Mouse (Mus musculus) left cerebral cortex, postnatal 4 days (tissue): ENCODE results near the gene Ppp4c. TPM values are rescaled to one million over a fixed set of nuclear protein-coding genes. Genes with fewer than 3 reads are reported as not detected.

ENCODE experiments used
- DNase-seq: peaks from one replicate; pipeline ENCODE4 v3.0.0-alpha.2; 2022
- intact Hi-C: fragments of 180-260 bp; cut with DNase I; formaldehyde crosslinking; loops from one replicate; pipeline ENCODE4 v1.15.1; 2025
- total RNA-seq, 2 experiments: library from RNA; stranded (reverse); gene quantifications; 2 replicates each; pipeline ENCODE4 v1.2.3; 2021

The Ppp4c gene
- total RNA-seq, result 10 to 100 TPM; 71.1 to 79.7 TPM

DNA sequence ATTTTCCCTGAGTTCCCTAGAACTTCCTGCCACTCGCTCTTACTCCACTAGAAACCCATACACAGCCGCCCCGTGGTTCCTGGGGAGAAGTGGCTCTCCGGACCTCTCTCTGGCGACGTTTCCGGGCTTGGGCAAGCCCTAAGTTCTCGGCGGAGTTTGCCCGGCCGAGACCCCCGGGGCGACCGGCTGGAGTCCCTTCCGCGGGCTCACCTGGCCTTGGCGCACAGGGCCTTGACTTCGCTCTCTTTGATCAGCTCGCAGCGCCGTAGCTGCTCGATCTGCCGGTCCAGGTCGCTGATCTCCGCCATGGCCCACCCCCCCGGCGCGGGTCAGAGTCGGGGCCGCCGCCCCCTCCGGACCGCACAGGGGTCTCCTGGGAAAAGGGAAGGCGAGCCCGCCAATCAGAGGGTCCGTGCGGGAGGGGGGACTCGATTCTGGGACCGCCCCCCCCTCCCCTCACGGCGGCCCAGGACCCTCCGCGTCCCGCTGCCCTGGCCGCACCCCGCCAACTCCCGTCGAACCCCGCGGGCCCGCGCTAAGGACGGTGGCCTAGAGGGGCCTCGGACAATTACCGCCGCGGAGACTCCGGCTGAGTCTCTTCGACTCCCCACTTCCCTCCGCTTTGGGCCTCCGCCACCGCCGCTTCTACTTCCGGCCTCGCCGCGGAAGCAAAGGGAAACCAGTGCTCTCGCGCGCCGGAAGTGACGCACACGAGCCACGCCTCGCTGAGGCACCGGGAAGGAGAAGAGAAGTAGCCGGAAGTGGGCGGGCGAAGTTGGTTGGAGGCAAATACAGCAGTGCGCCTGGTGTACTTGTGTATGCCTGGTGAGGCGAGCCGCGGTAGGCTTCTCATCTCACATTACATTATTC is at the start of gene Ppp4c:
Ppp4c (minus strand) TSS at position 646 of the 870 bp plus-strand sequence.
- intact Hi-C loops, result no loop called here

GRCm38 (mm10) chr7:126833294-126833693 is 41.0 kb upstream of the Ppp4c start:
- intact Hi-C loops, result no loop called here
- no peak for DNase-seq

More for the DNA sequence above, at the start of gene Ppp4c:
- peak; percentile 98 for DNase-seq

- DNase-seq, result peak; percentile 83
- intact Hi-C loops, result no loop called here
Measured at GRCm38 (mm10) chr7:126832036-126832598, 39.8 kb upstream of the Ppp4c start.

DNA sequence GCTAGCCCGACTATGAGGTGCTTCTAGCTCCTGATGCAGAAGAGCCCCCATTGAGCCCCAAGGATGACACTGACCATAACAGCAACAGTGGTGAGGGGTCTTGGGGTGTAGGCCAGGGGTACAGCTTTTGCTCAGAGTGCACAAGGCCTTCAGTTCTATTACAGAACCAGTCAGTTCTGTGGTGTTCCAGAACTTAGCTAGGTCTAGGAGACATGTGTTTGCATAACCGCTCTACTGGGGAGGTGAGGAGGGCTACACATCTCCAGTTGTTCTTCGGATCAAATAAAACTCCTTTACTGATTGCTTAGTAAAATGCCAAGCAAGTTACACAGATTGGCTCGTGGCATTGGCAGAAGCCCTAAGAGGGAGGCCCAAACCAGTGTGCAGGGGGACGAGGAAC is 39.2 kb upstream of the Ppp4c start, which contains the start of gene 4930451I11Rik:
4930451I11Rik (minus strand) TSS at position 101 of the 400 bp plus-strand sequence.
- intact Hi-C loops, result no loop called here
- no peak for DNase-seq

GRCm38 (mm10) chr7:126825952-126826351 is 33.7 kb upstream of the Ppp4c start:
- intact Hi-C loops, result loop anchor here (5.0 kb wide), 1 partner anchor 286 kb away; no protein-coding TSS in a partner anchor

GRCm38 (mm10) chr7:126825403-126825802 is 33.1 kb upstream of the Ppp4c start:
- intact Hi-C loops, result loop anchor here (5.0 kb wide), 1 partner anchor 287 kb away; no protein-coding TSS in a partner anchor
- DNase-seq, result no peak

More at GRCm38 (mm10) chr7:126825952-126826351, 33.7 kb upstream of the Ppp4c start:
- DNase-seq, result no peak

- intact Hi-C loops, result loop anchor here (5.0 kb wide), 1 partner anchor 148 kb away; no protein-coding TSS in a partner anchor
- DNase-seq, result no peak
Measured at GRCm38 (mm10) chr7:126823940-126824339, 31.6 kb upstream of the Ppp4c start.

DNA sequence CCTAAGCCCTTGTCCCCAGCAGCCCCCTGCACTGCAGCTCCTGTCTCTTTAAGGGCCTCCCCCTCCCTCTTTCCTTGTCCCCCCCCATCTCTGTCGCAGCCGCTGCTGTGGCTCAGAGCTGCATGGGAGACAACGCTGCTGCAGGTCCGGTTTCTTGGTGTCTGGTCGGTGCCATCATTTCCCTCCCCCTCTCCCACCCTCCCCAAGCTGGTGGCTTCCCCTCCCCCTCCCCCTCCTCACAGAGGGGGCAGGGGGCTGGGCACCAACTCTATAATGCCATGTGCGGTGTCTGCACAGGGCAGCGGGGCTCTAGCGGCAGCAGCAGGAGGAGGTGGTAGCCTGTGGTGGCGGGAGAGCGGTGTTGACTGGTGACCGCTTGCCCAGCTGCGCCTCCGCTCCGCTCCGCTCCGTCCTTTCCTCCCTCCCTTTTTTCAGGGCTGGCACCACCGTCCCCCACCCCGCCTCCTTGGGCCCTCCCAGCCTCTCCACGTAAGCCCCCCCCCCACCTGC is 31.0 kb upstream of the Ppp4c start:
- intact Hi-C loops, result loop anchor here (5.0 kb wide), 1 partner anchor 149 kb away; no protein-coding TSS in a partner anchor
- peak; percentile 81 for DNase-seq

DNA sequence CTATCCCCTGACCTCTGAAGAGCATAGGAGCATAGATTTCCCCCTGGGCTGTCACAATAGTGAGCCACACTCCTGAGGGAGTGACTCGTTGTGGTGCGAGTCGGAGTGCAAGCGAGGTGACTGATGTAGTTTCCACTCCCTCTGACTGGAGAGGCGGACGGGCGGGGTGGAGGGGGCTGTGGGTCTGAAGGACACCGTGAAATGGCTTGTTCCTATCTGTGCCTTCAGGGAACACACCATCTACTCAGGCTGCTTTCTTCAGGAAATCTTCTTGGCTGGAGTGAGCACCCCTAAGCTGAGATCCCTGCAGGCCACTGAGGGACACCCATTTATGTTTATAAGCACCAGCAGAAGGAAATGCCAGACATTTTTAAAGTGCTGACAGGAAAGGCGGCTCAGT is 30.4 kb upstream of the Ppp4c start:
- no peak for DNase-seq
- intact Hi-C loops, result loop anchor here (5.0 kb wide), 1 partner anchor 150 kb away; no protein-coding TSS in a partner anchor

- intact Hi-C loops, result loop anchor here (5.0 kb wide), 1 partner anchor 150 kb away; no protein-coding TSS in a partner anchor
- peak; percentile 86 for DNase-seq
Measured at GRCm38 (mm10) chr7:126821835-126822511, 29.7 kb upstream of the Ppp4c start.

GRCm38 (mm10) chr7:126818818-126819217 is 26.5 kb upstream of the Ppp4c start:
- DNase-seq, result no peak
- intact Hi-C loops, result no loop called here

- intact Hi-C loops, result no loop called here
- no peak for DNase-seq
Measured at GRCm38 (mm10) chr7:126817595-126817994, 25.3 kb upstream of the Ppp4c start.

DNA sequence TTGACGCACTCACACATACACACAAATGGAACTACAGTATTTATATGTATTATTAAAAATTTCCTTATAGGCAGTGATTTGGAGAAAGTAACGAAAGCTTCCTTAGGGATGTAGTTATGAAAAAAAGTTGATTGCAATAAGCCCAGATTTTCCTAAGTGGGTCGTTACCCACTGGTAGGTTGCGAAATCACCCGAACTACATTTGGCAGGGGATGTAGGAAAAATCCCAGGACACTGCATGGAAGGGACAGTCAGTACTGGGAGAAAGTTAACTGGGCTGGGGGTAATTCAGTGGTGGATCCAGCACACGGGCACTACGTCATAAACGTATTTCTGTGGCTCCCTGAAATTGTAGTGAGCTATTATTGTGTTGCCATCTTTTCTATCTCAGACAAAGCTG is 24.2 kb upstream of the Ppp4c start:
- intact Hi-C loops, result no loop called here
- no peak for DNase-seq

GRCm38 (mm10) chr7:126815726-126816222 is 23.5 kb upstream of the Ppp4c start:
- DNase-seq, result no peak
- intact Hi-C loops, result no loop called here

GRCm38 (mm10) chr7:126809723-126810369 is 17.6 kb upstream of the Ppp4c start:
- DNase-seq, result no peak
- intact Hi-C loops, result no loop called here

DNA sequence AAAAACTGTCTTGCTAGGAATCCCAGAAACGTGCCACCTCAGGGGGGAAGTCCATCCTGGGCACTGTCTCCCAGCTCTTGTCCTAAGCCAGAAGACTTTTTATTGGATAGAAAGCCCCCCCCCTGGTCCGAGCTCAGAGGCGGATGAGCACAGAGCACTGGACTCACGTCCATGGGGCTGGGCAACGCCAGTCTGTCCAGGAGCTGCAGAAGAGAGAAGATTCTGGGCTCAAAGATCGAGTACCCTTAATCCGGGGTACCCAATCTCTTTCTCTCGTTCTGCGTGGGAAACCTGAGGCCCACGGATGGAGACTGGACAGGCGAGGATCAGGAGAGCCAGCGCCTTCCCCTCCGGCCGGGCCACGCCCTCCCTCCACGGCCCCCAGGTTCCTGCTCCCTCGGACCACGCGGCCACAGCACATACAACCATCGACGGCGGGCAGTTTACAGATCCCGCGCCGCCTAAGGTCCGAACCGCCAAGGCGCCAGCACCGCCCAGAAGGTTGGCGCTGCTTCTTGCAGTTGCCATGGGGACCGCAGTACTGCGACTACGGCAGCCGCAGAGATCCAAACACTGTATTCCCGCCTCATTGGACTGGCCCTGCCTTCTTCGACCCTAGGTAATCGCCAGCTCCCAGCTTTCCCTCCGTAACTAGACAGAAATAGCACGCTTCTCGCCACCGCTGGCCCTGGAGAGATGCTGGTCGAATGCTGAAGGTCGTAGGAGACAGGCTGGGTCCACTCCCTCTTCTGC is 16.6 kb upstream of the Ppp4c start:
- intact Hi-C loops, result no loop called here
- DNase-seq, result peak; percentile 90

- no peak for DNase-seq
- intact Hi-C loops, result no loop called here
Measured at GRCm38 (mm10) chr7:126807405-126807804, 15.1 kb upstream of the Ppp4c start.

- DNase-seq, result no peak
- intact Hi-C loops, result no loop called here
Measured at GRCm38 (mm10) chr7:126806956-126807355, 14.7 kb upstream of the Ppp4c start.

DNA sequence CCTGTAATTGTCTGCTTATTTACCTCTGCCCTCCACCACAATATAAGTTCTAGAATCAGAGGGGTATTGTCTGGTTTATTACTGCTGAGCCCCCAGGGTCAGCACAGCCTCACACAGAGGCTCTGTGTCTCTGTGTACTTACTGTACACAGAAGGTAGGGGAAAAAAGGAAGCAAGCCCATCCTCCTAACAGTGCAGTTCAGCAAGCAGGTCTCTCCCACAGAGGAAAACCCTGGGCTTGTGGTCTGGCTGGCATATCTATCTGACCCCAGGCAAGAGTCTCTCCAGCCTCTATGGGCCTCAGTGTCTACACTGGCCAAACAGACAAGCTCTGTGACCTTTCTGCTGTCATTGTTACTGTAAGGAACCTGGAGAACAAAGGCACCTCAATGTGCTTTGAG is 11.5 kb upstream of the Ppp4c start:
- intact Hi-C loops, result no loop called here
- no peak for DNase-seq
